Mouse (Mus musculus) kidney, adult 2 months (tissue): ENCODE results near the gene Scnn1b. TPM values are rescaled to one million over a fixed set of nuclear protein-coding genes. Genes with fewer than 3 reads are reported as not detected.

ENCODE experiments used
- DNase-seq: peaks from one replicate; pipeline ENCODE4 v3.0.0; 2021
- H3K27ac ChIP-seq: fragments of 200-500 bp; 2 replicates; pipeline ENCODE4 v1.5.1; 2012; ENCODE audit warnings: low read depth, low read length, control low read depth, inconsistent platforms; ENCODE audit not compliant: insufficient read depth
- H3K27me3 ChIP-seq: fragments of 200-500 bp; replicated peaks from 2 replicates; pipeline ENCODE4 v1.6.1; 2012; ENCODE audit warnings: mild to moderate bottlenecking, moderate library complexity, low read length, inconsistent platforms; ENCODE audit not compliant: control insufficient read depth, insufficient read depth
- H3K36me3 ChIP-seq: fragments of 200-500 bp; 2 replicates; pipeline ENCODE4 v1.6.1; 2012; ENCODE audit warnings: mild to moderate bottlenecking, moderate library complexity, low read length, inconsistent platforms; ENCODE audit not compliant: control insufficient read depth, insufficient read depth
- H3K4me1 ChIP-seq: fragments of 200-500 bp; 2 replicates; pipeline ENCODE4 v1.6.1; 2011; ENCODE audit warnings: low read length; ENCODE audit not compliant: control insufficient read depth, insufficient read depth
- H3K4me3 ChIP-seq: fragments of 200-500 bp; 2 replicates; pipeline ENCODE4 v1.5.1; 2011; ENCODE audit warnings: mild to moderate bottlenecking, low read depth, low read length, control low read depth; ENCODE audit not compliant: insufficient read depth
- CTCF ChIP-seq: fragments of 200-500 bp; conservative IDR thresholded peaks from 2 replicates; pipeline ENCODE4 v1.5.1; 2011; ENCODE audit warnings: low read depth, mild to moderate bottlenecking, control low read depth, low read length, moderate library complexity, mixed read lengths; ENCODE audit not compliant: insufficient read depth, insufficient read length
- POLR2A ChIP-seq: fragments of 200-500 bp; IDR thresholded peaks from one replicate; pipeline ENCODE4 v1.6.1; 2011; ENCODE audit warnings: low read depth, low read length, control low read depth
- WGBS: fragments of 180-500 bp; shearing (Covaris S2); methylation state at CpG from one replicate; pipeline ENCODE4 v1.1.7; 2018; 5-methylcytosine and 5-hydroxymethylcytosine counted together
- polyA plus RNA-seq: library from polyadenylated mRNA; depleted of rRNA; stranded (reverse); fragments of >200 nt; gene quantifications from 2 replicates; pipeline ENCODE4 v1.2.3, GENCODE M21; 2012; rRNA removed

Scnn1b gene
- polyA plus RNA-seq, 1 experiment, result 74.7 TPM

- H3K36me3 ChIP-seq, result no peaks in the 10 kb centered on the region; the same call in 1 of the 2 replicates
- no peak overlapping the region for H3K4me3 ChIP-seq
- no peak for TF ChIP-seq POLR2A
- TF ChIP-seq CTCF, result no peak
- H3K27ac ChIP-seq, result no peak overlapping the region
- H3K4me1 ChIP-seq, result no peaks in the 10 kb centered on the region
- WGBS, result 52% methylated on average over 3 of the region's 3 CpGs
- no peak for DNase-seq
- no peaks in the 10 kb centered on the region for H3K27me3 ChIP-seq
Observed at GRCm38 (mm10) chr7:121962571-121962959, 97.7 kb downstream of the Scnn1b start.

DNA sequence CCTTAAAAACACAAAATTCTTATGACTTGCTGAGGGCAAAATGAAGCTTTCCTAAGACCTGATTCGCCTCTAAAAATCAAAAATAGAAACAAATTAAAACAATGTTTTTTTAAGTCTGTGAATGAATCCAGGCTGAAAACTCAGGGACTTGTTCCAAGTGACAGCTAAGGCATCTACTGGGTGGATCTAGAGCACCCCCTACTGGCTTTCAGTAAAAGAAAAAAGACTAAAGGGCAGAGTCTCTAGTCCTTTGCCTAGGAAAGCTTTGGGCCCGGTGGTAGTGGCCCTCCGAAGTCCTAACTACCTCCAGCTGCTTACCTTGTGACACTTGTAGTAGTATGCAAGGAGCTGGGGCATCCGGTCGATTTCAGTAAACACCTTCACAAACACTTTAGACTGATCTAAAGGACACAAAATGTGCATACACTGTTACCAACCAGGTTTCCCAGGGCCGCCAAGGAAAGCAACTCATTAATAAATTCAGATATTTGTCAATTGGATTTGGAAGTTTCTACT lies 99.1 kb downstream of the Scnn1b start:
- DNase-seq, result peak; percentile 75
- H3K4me3 ChIP-seq, result no peak overlapping the region
- TF ChIP-seq POLR2A, result no peak
- peak; percentile 27; the same call in 1 of the 2 replicates for TF ChIP-seq CTCF
- no peaks in the 10 kb centered on the region for H3K4me1 ChIP-seq
- H3K27ac ChIP-seq, result no peak overlapping the region
- H3K36me3 ChIP-seq, result no peaks in the 10 kb centered on the region; the same call in 1 of the 2 replicates
- WGBS, result 66% methylated on average over 6 of the region's 6 CpGs
- no peaks in the 10 kb centered on the region for H3K27me3 ChIP-seq

- 89% methylated on average over 7 of the region's 7 CpGs for WGBS
- no peak for DNase-seq
- no peak for TF ChIP-seq CTCF
- no peak for TF ChIP-seq POLR2A
- Histone ChIP-seq H3K36me3 (no peaks in the 10 kb centered on the region), H3K4me1 (no peaks in the 10 kb centered on the region), H3K27me3 (no peaks in the 10 kb centered on the region), H3K27ac (no peak overlapping the region), H3K4me3 (no peak overlapping the region)
Observed at GRCm38 (mm10) chr7:121966169-121966568, 101.3 kb downstream of the Scnn1b start.

Other genes with a start within 250 kb of the Scnn1b start
- 3.7 and 5.8 TPM in 2 replicates for gene Usp31, start 157.8 kb upstream of the Scnn1b start, polyA plus RNA-seq
- gene Scnn1g, start 130.6 kb upstream of the Scnn1b start, polyA plus RNA-seq, result 34.8 and 35.1 TPM in 2 replicates
- gene Cog7, start 116.7 kb downstream of the Scnn1b start, polyA plus RNA-seq, result 39.9 and 41.7 TPM in 2 replicates
- 49.1 and 53.0 TPM in 2 replicates for gene Gga2, start 156.2 kb downstream of the Scnn1b start, polyA plus RNA-seq
- gene Ubfd1, start 202.1 kb downstream of the Scnn1b start, polyA plus RNA-seq, result 18.9 and 19.6 TPM in 2 replicates
- gene Ears2, start 202.2 kb downstream of the Scnn1b start, polyA plus RNA-seq, result 9.2 and 11.2 TPM in 2 replicates
- 437 and 852 TPM in 2 replicates for gene Ndufab1, start 236.8 kb downstream of the Scnn1b start, polyA plus RNA-seq